Mouse (Mus musculus) left cerebral cortex, postnatal 4 days (tissue): ENCODE measurements around the gene Pum1. TPM values are rescaled to one million over a fixed set of nuclear protein-coding genes. Genes with fewer than 3 reads are reported as not detected.
"Not testable (repeated sequence)": the region's sequence is repeated elsewhere in the genome, so short reads cannot be mapped to it uniquely, and the experiment has no call there.

Experiments
- DNase-seq: peaks from one replicate; pipeline ENCODE4 v3.0.0-alpha.2; 2022
- intact Hi-C: fragments of 180-260 bp; cut with DNase I; formaldehyde crosslinking; loops from one replicate; pipeline ENCODE4 v1.15.1; 2025
- total RNA-seq, 2 experiments: library from RNA; stranded (reverse); gene quantifications; 2 replicates each; pipeline ENCODE4 v1.2.3; 2021

The Pum1 gene
- total RNA-seq, 2 experiments from 2014 or later = 137 to 139 TPM

DNA sequence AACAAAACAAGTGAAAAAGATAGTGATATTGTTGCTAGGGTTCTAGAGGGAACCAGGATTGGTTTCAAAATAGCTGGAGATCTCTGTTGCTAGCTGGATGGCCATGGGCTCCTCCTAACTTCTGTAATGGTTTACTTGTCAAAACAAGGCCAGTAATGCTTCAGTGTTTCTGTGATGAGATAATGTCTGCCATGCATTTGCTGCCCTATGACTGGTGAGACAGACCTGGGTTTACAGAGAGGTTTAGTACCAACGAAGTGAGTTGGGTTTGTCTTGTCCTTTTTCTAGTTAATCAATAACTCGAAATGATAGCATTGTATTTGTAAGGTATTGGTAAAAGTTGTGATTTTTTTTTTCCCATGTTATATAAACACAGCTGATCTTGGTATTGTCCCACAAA is 4.6 kb downstream of the Pum1 start:
- no peak for DNase-seq
- intact Hi-C loops = no loop called here

DNA sequence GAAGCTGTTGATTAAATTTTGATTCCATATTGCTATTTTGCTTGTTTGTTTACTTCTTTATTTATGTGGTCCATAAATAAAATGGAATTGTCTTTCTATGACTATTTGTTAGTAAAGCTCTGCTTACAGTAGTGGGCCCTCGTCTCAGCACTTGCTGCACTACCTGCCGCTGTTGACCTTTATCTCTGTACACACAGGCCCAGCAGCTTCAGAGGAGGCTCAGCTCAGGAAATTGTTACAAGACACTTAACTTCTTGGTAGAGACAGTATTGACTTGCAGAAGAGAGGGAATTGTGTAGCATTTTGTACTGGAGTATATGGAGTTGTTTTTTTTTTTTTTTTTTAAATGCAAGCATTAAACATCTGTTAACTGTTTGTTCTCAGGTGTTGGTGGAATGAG is 5.4 kb downstream of the Pum1 start:
- no peak for DNase-seq
- intact Hi-C loops = no loop called here

DNA sequence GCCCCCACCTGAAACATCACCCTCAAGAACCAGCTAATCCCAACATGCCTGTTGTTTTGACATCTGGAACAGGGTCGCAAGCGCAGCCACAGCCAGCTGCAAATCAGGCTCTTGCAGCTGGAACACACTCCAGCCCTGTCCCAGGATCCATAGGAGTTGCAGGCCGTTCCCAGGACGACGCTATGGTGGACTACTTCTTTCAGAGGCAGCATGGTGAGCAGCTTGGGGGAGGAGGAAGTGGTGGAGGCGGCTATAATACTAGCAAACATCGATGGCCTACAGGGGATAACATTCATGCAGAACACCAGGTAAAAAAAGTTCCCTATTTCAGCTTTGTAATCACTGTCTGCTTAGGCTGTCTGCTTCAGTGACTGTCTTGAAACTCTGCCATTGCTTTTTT is 5.9 kb downstream of the Pum1 start:
- DNase-seq = no peak
- intact Hi-C loops = no loop called here

DNA sequence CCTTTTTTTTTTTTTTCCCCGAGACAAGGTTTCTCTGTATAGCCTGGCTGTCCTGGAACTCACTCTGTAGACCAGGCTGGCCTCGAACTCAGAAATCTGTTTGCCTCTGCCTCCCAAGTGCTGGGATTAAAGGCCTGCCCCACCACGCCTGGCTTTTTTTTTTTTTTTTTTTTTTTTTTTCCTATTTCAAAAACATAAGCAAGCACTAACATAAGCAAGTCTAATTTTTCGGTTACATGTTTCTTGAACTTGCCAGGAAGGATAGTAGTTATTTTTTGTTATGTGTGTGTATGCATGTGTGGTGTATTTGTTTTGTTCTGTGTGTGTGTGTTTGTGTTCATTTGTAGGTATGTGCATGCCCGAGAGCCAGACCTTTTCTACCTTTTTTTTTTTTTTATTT is 6.9 kb downstream of the Pum1 start:
- intact Hi-C loops, DNase-seq: not testable (repeated sequence)

DNA sequence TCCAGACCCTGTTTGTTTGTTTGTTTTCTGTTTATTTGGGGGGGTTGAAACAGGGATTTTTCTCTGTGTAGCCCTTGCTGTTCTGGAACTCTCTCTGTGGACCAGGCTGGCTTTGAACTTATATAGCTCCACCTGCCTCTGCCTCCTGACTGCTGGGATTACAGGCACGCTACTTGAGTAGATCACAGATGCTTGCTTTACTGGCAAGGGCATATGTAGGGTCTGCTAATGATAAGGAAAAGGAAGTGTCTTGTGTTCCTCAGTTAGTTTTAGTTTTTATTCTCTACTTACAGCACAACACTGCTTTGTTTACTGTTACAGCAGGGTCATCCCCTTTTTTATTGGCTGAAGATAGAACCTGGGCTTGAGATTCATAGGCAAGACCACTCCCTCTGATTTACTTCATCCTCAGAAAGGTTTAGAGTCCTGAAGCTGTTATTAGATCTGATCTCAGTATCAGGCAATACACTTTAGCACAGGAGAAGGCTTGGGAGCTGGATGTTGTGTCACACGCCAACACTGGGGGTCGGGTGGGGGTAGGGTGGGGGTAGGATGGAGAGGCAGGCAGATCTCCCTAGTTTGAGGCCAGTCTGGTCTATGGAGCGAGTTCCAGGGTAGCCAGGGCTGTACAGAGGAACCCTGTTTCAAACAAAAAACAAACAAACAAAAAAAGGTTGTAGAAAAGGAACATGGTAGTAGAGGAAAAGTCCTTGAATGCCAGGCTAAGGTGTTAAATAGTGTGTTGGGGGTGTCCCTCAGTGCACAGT is 8.1 kb downstream of the Pum1 start:
- no peak for DNase-seq
- intact Hi-C loops = no loop called here

DNA sequence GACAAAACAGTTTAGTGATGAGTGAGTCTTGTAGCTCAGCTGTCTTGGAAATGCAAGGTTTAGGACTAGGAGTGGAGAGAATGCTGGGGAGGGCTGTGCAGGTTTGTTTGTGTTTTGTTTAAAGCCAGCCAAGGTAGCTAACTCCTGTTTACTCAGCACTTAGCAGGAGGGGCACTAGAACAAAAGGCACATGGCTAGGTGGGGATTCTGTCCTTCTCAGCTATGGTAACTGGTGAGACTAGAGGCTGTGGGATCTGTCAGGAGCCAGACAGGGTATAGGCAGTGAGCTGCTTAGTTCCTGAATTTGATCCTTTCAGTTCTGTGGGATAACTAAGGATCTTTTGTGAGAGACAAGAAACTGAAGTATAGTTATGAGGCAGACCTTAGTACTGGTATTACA is 9.0 kb downstream of the Pum1 start:
- DNase-seq = no peak
- intact Hi-C loops = no loop called here

DNA sequence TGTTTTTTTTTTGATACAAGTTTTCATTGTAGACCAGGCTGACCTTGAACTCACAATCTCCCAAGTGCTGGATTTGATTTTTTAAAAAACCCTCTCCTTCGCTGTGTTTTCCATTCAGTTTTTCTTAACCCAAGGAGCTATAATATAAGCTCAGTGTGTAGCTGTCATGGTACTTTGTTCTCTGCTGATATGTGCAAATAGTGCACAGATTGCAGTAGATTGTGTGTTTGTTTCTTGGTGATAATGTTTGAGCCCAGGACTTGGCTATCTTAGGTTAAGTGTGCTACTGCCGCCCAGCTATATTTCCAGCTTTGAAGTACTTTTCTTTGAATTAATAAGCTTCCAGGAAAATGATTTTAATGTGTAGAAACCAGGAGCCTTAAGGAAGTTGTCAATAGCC is 13.6 kb downstream of the Pum1 start:
- intact Hi-C loops = no loop called here
- no peak for DNase-seq

DNA sequence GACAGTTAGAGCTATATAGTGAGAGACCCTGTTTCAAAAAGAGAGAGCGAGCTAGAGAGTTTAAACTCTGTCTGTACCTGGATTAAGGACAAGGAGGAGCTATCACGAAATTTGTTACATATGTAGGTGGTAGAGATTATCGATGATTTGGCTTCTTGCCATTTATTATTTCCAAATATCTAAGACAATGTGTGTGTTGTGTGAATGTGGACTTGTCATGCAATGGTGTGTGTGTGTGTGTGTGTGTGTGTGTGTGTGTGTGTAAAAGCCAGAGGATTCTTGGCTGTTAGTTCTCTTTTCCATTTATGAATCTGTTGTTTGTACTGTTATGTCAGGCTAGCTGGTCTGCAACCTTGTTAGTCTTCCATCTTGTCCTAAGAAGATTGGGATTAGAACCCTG is 15.0 kb downstream of the Pum1 start:
- intact Hi-C loops = no loop called here
- no peak for DNase-seq

DNA sequence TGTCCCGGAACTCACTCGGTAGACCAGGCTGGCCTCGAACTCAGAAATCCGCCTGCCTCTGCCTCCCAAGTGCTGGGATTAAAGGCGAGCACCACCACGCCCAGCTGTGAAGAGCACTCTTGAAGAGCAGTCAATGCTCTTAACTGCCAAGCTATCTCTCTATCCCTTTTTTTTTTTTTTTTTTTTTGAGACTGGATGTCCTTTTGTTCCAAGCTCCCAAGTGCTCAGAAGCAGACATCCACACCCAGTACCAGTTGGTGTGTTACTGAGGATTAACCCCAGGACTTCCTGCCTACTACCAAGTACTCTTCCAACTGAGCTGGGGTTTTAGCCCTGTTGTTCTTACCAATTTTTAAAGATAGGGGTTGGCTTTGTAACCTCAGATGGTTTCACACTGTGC is 17.6 kb downstream of the Pum1 start:
- DNase-seq = no peak
- intact Hi-C loops = no loop called here

DNA sequence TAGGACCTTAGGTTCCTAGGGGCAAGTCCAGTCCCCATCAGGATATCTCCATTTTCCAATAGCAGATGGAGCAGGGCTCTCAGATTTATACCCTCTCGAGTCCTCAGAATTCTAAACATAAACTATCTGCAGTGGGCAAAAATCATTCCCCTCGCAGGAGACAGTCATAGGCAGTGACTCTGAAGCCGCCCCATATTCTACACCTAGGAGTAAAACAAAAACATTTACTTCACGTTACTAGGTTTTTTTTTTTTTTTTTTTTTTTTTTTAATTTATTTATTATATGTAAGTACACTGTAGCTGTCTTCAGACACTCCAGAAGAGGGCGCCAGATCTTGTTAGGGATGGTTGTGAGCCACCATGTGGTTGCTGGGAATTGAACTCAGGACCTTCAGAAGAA is 19.9 kb downstream of the Pum1 start:
- intact Hi-C loops, DNase-seq: not testable (repeated sequence)

DNA sequence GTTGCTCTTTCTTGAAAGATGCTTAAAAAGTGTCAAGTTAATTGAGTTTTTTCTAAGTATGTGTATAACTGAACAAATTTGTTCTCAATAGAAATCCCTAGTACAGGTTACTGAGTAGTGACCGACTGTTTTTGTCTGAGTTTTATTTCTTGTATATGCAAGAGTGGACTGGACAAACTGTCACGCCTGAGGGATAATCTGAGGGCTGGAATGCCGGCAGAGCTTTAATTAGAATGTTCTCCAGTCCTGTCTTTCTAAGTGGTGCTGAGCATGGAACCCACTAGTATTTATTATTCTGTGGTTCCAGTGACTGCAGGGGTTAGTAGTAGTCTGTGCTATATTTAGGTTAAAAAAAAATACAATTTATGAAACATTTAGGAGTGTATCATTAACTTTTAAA is 30.8 kb downstream of the Pum1 start:
- no peak for DNase-seq
- intact Hi-C loops = no loop called here

DNA sequence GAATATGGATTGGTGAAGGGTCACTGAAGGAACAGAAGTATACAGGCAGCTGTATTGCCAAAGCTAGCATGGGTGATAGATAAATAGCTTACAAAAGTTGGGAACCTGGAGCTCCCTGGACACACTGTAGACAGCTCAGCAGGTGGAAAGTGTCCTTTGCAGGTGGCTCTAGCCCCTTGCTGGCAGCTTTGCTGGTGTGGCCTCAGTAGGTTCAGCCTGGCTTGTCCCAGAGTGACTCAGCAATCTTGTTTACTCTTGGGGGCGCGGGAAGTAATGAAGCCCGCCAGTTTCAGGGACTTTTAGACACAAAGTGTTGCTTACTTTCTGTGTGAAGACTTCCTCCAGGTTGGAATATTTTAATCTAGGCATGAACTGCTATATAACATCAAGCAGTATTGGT is 31.9 kb downstream of the Pum1 start:
- intact Hi-C loops = no loop called here
- no peak for DNase-seq

DNA sequence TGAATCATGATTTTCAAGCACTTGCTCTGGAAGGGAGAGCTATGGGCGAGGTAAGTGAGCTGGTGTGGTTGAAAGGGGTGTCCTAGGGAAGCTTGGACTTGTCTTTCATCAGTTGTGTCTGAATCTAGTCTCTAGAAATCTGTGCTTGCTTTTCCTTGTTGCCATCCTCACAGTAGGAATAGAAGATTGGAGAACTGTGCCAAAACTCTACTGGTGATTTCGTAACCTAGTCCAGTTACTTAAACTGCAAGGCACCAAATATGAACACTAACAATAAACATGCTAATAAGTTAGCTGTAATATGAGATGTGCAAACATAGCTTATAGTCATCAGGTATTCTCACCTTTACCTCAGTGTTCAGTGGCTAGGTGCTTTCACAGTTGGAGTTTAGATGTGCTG is 37.9 kb downstream of the Pum1 start:
- DNase-seq = no peak
- intact Hi-C loops = no loop called here

DNA sequence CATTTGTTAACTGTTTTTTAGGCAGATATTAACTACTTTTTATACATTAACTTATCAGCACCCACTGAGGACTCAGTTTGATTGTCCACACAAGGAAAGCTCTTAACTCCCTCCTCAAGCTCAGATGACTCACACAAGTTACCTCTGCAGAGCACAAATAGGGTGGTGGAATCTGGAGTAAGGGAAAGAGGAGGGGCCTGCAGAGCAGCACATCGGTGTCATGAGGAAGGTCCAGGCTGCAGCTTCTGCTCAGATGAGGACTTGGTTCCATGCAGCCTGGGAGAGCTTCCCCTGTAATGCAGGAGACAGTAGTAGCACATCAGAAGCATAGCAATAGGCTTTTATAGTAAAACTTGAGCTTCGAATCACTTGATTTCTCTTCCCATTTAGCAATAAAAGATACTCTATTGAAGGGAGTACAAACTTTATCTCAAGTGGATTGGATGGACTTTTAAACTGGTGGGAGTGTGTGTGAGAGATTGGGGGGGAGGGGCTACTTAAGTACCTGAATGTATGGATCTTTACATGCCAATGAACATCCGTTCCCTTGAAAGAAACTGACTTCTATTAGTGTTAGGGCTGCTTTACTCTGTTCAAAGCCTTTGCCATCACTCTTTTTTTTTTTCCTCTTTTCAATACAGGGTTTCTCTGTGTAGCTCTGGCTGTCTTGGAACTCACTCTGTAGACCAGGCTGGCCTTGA is 39.9 kb downstream of the Pum1 start:
- intact Hi-C loops = no loop called here
- DNase-seq = no peak

DNA sequence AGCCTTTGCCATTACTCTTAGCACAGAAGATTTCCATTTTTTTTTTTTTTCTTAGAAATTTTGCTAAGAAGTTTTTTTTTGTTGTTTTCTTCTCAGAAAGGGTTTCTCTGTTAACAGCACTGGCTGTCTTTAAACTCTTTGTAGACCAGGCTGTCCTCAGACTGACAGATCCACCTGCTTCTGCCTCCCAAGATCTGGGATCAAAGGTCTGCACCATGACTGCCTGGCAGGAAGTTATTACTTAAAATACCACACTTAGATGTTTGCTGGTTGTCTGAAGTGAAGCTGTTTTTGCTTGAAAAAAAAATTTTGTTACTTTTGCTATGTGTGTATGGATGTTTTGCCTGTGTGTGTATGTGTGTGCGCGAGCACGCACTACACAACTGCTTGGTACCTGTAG is 40.5 kb downstream of the Pum1 start:
- no peak for DNase-seq
- intact Hi-C loops = no loop called here

DNA sequence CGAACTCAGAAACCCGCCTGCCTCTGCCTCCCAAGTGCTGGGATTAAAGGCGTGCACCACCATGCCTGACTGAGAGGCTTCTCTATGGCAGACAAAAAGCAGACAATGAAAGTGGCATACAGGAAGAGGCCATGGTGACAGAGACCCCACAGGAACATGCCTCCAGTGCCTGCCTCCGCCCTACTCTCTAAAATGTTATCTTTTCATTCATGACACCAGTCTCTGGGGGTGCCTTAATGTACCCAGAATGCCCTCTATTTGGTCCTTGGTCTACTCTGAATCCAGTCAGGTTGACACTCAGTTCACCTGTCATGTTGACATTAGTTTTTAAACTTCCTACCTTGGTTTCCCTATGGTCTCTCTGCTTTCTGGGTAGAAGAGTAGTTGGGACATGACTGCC is 41.5 kb downstream of the Pum1 start:
- intact Hi-C loops = no loop called here
- DNase-seq = no peak

DNA sequence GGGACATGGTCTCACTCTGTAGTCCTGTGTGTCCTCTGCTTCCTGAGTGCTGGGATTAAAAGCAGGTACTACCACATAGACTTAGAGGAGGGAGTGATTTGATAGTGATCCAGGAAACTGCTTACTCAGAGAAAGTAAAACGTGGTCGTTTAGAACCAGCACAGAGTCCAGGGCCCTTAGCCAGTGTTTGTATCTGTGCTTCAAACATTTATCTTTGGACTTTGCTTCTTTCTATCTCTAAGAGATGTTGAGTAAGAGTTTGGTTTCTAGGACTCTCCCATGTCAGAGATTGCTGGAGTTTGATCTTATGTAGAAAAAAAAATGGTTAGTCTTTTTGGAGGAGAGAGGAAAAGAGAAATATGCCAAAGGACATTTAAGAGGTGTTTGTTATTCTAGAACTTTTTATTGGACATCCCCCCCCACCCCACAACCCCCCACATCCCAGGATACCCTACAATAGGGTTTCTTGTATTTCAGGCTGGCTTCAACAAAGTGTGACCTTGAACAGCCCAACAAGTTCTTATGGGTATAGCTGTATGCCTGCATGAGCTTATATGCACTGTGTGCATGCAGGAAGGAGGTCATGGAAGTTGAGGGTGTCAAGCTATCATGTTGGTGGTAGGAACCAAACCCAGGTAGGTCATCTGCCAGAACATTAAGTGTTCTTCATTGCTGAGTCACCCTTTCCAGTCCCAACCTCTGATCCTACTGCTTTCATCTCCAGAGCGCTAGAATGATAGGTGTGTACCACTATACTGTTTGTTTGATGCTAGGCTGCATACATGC is 43.3 kb downstream of the Pum1 start:
- DNase-seq = no peak
- intact Hi-C loops = no loop called here

DNA sequence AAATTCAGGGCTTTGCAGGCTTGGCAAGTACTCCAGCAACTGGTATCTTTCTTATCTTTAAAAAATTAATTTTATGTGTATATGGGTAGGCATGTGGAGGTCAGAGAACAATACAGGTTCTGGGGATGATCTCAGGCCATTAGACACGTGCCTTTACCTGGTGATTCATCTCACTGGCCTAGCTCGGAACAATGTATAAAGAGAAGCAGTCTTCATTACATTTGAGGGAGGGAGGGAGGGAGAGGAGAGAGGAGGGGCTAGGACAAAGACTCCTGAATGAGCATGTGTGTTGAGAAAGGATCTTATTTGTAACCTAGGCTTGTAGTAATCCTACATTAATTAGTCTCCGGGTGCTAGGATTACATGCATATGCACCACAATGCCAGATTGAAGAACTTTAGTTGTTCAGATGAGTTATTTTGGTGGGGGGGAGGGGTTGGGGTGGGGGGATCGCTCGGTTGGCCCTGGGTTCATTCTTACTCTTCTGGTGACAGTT is 48.3 kb downstream of the Pum1 start:
- DNase-seq = no peak
- intact Hi-C loops = no loop called here

DNA sequence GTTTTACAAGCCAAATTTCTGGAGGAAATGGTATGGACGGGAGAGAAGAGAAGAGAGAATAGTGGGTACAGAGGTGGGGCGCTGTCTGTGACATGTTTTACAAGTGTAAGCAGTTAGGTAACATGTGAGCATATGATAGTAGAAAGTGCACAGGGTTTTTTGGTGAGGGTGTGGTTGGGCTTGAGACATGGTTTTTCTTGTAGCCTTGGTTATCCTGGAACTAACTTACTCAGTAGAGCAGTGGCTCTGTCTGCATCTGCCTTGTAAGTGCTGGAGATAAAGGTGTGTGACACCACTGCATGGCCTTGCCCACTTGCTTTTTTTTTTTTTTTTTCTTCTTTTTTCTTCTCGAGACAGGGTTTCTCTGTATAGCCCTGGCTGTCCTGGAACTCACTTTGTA is 49.2 kb downstream of the Pum1 start:
- DNase-seq = no peak
- intact Hi-C loops = no loop called here

DNA sequence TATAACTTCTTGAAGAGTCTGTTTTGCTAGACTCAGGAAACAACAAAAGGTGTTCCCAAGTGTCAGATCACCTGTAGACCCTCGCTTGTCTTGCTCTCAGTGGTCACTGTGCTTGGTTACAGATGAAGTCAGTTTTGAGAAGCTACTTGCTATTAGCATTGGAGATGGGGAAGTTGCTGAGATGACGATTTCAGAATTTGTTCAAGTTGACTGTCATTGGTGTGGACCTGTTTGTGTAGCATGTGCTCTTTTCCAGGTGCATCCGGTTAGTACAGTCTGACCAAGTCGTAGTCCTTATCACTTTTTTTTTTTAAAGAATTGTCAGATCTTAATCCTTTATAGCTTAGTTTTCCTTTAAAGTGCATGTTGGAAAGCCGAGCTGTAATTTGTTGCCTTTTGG is 50.3 kb downstream of the Pum1 start:
- intact Hi-C loops = no loop called here
- no peak for DNase-seq

DNA sequence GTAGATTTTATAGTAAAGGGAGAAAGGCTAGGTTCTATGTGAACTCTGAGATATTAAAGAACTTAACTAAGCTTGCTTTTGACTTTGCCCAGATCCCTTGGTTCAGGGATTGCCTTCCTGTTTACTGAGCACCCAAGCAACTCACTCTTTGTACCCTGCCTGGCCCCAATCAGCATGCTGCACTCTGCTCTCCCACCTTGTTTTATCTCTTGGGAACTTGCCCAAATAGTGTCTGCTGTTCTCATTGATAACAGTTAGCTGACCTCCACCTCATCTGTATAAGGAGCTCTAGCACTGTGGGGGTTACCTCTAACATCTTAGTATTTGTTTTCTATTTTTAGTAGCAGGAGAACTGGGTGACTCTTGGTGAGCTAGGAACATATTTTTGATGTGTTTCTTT is 52.0 kb downstream of the Pum1 start:
- intact Hi-C loops = no loop called here

DNA sequence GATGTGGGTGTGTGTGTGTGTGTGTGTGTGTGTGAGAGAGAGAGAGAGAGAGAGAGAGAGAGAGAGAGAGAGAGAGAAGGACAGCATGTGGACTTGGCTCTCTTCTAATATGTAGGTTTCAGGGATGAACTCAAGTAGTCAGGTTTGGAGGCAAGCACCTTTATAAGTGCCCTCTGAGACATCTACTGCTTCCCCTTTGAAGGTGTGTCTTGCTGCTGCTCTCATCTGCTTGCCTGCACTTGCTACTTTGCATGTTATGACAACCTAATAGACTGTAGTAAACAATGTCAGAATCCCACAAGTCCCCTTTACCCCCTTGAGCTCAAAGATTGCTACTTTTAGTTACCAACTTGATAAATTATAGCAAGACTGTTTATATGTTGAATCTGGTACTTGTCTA is 52.5 kb downstream of the Pum1 start:
- intact Hi-C loops = no loop called here
- no peak for DNase-seq

More for the DNA sequence above, 52.0 kb downstream of the Pum1 start:
- no peak for DNase-seq
